Mouse (Mus musculus) testis, adult 2 months (tissue): Measurements from ENCODE around the gene Grin2b.

Source experiments
- CTCF ChIP-seq: fragments of 200-500 bp; IDR thresholded peaks from 2 replicates; pipeline ENCODE4 v1.5.1; 2012; ENCODE audit warnings: low read depth, mild to moderate bottlenecking, inconsistent platforms, low read length, moderate library complexity; ENCODE audit not compliant: control insufficient read depth, insufficient read depth, insufficient replicate concordance
- POLR2A ChIP-seq: fragments of 200-500 bp; IDR thresholded peaks from 2 replicates; pipeline ENCODE4 v1.6.1; 2012; ENCODE audit warnings: low read depth, mild to moderate bottlenecking, inconsistent platforms, low read length, moderate library complexity; ENCODE audit not compliant: control insufficient read depth

GRCm38 (mm10) chr6:136117390-136117789, 55.9 kb downstream of the Grin2b start:
- no peak for TF ChIP-seq CTCF
- TF ChIP-seq POLR2A, result no peak
